Mouse (Mus musculus) bone marrow, adult 2 months (tissue): ENCODE data around the gene Tnfaip8l3.

Experiments
- CTCF ChIP-seq: fragments of 200-500 bp; IDR thresholded peaks from 2 replicates; pipeline ENCODE4 v1.5.1; 2011; ENCODE audit warnings: low read length, control low read depth; ENCODE audit not compliant: control insufficient read depth, insufficient read depth
- POLR2A ChIP-seq: fragments of 200-500 bp; IDR thresholded peaks from 2 replicates; pipeline ENCODE4 v1.6.1; 2011; ENCODE audit warnings: low read depth, mild to moderate bottlenecking, control low read depth, low read length, borderline replicate concordance; ENCODE audit not compliant: control insufficient read depth

GRCm38 (mm10) chr9:54084245-54084644, 16.1 kb upstream of the Tnfaip8l3 start:
- TF ChIP-seq CTCF (no peak), POLR2A (no peak)
